Mouse (Mus musculus) olfactory bulb, adult 2 months (tissue): ENCODE results near the gene Caprin1.

Source experiments
- CTCF ChIP-seq: fragments of 200-500 bp; IDR thresholded peaks from 2 replicates; pipeline ENCODE4 v1.5.1; 2012; ENCODE audit warnings: low read depth, mild to moderate bottlenecking, low read length, moderate library complexity; ENCODE audit not compliant: insufficient read depth
- POLR2A ChIP-seq: fragments of 200-500 bp; IDR thresholded peaks from 2 replicates; pipeline ENCODE4 v1.6.1; 2012; ENCODE audit warnings: mild to moderate bottlenecking, low read depth, low read length, moderate library complexity; ENCODE audit not compliant: insufficient read depth

DNA sequence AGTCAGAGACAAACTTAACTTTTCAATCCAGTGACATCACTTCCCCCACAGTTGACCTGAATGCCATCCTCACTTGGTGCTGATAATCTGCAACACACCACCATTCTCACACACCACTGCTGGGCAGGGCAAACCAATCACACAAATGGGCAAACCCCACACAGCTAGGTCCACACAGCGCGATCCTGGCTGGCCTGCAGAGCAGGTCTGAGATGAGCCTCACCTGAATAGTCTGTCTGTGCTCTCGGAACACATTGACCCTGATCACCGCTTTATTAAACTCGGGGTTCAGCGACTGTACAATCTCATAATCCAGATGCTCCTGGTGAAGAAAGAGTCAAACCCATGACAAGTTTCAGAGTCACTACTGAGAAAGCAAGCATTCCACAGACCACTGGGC is 54.6 kb downstream of the Caprin1 start:
- TF ChIP-seq CTCF (no peak), POLR2A (no peak)
